Mouse (Mus musculus) bone marrow macrophage, adult 2 months (primary cell): Measurements from ENCODE around the gene Sp140. TPM values are rescaled to one million over a fixed set of nuclear protein-coding genes. Genes with fewer than 3 reads are reported as not detected.
"Not testable (repeated sequence)": the region's sequence is repeated elsewhere in the genome, so short reads cannot be mapped to it uniquely, and the experiment has no call there.

Experiments
- H3K27ac ChIP-seq: 2 replicates; pipeline ENCODE4 v1.5.1; 2012; ENCODE audit warnings: low read depth, low read length; ENCODE audit not compliant: insufficient read depth
- H3K4me1 ChIP-seq: 2 replicates; pipeline ENCODE4 v1.6.1; 2012; ENCODE audit warnings: low read length; ENCODE audit not compliant: control insufficient read depth, insufficient read depth
- H3K4me3 ChIP-seq: 2 replicates; pipeline ENCODE4 v1.5.1; 2012; ENCODE audit warnings: mild to moderate bottlenecking, low read length, moderate library complexity; ENCODE audit not compliant: insufficient read depth
- CTCF ChIP-seq: IDR thresholded peaks from 2 replicates; pipeline ENCODE4 v1.5.1; 2012; ENCODE audit warnings: low read depth, mild to moderate bottlenecking, low read length, moderate library complexity
- POLR2A ChIP-seq: IDR thresholded peaks from 2 replicates; pipeline ENCODE4 v1.6.1; 2012; ENCODE audit warnings: mild to moderate bottlenecking, low read depth, low read length, borderline replicate concordance
- polyA plus RNA-seq: library from polyadenylated mRNA; stranded (reverse); fragments of >200 nt; gene quantifications from 2 replicates; pipeline ENCODE4 v1.2.4, GENCODE M21; 2012; ENCODE audit not compliant: missing spikeins, insufficient read depth, insufficient read length

The Sp140 gene
- polyA plus RNA-seq, 1 experiment: 69.8 TPM

DNA sequence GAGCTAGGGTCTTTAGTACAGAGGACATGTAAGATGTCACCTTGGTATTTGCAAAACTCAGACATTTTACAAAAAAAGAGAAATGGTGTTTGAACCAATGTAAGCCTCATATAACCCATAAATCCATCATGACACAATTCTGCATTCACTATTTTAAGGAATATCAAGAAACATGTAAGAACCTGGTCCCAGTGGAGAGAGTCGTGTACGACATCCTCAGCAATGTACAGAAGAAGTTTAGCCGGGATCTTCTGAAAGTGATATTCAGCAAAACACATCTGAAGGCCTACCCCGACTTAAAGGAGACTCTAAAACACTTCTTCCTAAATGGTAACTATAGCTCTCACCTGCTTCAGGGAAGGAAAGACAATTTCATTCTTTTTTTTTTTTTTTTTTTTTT is 10.4 kb downstream of the Sp140 start:
- H3K4me3 ChIP-seq: not testable (repeated sequence)

DNA sequence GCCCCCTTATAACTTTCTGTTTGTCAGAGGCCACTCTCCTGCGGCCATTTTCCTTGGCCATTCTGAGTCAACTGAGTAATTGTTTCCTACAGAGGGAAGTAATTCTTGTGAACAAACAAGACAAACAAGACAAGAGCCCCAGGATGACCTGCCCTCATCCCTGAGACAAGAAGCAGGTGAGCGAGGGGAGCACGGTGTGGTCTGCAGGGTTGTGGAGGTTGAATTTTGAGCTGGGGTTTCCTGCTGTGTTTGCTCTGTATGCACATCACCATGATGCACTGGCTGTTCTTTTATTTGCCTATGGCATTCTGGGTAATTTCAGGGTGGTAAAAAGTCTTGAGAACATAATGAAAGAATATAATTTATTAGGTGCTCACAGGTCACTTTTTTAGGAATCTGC is 14.9 kb downstream of the Sp140 start:
- H3K4me3 ChIP-seq, H3K4me1 ChIP-seq, H3K27ac ChIP-seq: not testable (repeated sequence)

More for the DNA sequence above, 10.4 kb downstream of the Sp140 start:
- not testable (repeated sequence) for H3K27ac ChIP-seq, H3K4me1 ChIP-seq

DNA sequence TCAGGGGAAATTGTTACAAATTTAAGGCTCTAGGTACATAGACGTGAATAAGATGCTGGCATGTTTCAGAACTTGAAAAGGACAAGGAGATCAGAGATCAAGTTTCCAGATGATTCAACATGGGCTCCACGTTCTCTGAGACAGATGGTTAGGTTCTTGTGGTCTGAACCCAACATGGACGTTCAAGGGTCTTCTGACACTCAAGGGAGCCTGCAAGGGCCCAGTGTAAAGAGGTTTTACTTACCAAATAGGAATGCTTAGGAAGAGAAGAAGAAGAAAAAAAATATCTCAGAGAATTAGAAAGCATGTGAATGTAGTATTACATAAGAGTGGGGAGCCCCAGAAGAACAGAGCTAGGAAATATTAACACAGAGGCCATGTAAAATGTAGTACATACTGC is 15.6 kb downstream of the Sp140 start:
- H3K27ac ChIP-seq, H3K4me3 ChIP-seq: not testable (repeated sequence)
- H3K4me1 ChIP-seq: peaks cover 10% of the 10 kb centered on the region

DNA sequence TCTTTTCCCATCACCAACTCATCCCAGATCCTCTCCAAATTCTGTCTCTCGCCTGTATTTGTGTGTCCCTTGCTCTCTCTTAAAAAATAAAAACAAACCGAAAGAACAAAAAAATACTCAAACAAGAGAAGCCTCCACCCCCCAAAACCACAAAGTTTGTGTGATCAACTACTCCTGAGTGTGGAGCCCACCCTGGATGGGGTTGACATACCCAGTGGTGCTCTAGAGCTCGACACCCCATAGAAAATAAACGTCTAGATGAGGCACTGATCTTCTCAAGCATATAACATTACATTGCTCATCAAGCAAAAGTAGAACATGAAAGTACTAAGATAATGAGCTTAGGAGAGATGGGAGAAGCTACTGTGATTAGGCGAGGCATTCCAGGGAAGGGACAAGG is 17.0 kb downstream of the Sp140 start:
- not testable (repeated sequence) for H3K27ac ChIP-seq, H3K4me3 ChIP-seq
- H3K4me1 ChIP-seq: peaks cover 10% of the 10 kb centered on the region

DNA sequence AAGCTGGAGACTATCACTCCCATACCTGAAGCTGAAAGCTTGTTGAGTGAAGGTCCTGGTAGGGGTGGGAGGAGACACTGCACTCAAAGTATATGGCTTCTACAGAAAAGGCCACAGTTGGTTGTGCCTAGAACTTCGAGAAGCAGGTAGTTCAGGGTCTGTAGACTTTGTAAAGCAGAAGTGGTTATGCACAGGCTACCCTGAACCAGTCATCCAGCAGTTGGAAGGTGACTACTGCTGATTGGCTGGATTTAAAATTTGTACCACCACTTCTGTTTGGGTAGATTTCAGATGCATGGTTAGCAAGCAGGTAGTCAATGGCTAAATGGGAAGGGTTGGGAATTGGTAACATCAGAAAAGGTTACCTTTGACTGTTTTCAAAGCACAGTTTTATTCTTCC is 18.5 kb downstream of the Sp140 start:
- H3K4me1 ChIP-seq: peaks cover 10% of the 10 kb centered on the region
- not testable (repeated sequence) for H3K27ac ChIP-seq, H3K4me3 ChIP-seq

DNA sequence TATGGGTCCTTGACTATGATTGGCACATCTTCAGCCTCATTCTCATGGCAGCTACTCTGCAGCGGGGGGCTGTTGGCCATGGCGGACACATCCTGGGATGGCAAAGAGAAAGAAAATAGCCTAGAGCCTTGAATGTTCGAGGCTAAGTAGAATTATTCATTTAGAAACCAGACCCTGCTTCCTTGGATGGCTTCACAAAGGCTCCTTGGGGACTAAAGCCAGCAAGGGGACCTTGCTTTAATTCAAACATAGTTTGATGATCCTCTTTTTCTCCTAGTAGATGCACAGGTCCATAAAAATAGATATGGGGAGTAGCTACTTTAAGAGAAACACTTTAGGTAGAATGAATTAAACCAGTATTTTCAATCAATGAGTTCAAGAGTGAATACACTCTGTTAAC is 36.8 kb downstream of the Sp140 start:
- not testable (repeated sequence) for H3K27ac ChIP-seq, H3K4me1 ChIP-seq, H3K4me3 ChIP-seq

DNA sequence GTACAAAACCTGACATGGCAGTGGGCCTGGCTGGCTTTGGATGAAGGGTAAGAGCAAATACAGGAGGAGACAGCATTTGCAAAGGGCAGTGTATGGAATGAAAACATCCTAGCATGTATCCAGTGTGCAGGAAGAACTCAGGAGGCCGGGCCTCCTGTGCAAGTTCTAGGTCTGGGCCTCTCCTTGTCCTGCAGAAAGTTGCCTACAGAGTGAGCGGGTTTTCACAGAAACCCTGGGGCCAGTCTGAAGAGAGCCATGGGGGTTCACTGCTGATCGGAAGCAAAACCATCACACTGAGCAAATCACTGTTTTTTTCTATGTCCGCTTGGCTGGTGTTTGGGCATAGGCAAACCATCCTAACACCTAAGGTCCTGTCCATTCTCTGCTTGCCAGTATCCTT is 38.0 kb downstream of the Sp140 start:
- not testable (repeated sequence) for H3K27ac ChIP-seq, H3K4me3 ChIP-seq, H3K4me1 ChIP-seq

DNA sequence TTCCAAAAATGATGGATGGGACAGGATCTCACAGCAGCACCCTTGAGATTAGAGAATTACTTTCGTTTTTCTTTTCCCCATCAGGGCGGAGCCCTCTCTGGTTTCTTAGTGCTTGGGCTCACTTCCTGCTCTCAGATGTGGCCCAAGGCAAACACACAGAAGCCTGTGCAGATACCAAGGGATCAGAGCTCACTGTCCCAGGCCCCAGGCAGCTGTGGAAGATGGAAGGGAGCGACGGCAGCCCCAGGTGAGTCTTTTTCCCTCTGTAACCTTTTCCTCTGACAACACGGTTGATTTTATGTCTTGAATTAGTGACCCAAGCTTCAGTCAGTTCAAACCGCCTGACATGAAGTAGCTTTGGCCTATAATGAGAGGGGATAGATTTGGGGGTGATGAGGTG is 49.7 kb downstream of the Sp140 start, which contains the start of gene Sp100:
TSS of gene Sp100 (plus strand) at position 108 of the 400 bp plus-strand sequence.
- peak within 1 kb of the TSS; percentile 37 for H3K27ac ChIP-seq
- peak within 1 kb of the TSS; percentile 74 for H3K4me3 ChIP-seq
- H3K4me1 ChIP-seq: peaks cover 11% of the 10 kb centered on the region; the same call in 1 of the 2 replicates

DNA sequence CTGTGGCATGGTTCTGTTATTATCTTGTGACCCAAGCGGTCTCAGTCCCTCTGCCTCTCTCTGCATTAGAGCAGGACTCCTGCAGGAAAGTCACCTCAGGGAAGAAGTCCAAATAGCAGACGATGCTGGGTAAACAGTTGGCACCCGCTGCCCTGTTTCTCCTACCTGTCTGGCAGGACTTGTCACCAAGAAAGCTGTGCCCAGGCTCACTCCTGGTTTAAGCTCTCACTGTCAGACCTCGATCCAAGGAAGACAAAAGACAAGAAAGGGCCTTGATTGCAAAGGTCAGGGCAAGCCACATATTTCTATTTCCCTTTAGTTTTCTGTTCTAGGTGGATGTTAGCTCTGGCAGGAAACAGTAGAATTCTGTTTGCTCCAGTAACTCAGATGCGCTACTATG is 50.3 kb downstream of the Sp140 start:
- not testable (repeated sequence) for H3K27ac ChIP-seq
- Histone ChIP-seq H3K4me3 (peak overlapping the region; percentile 36; the same call in 1 of the 2 replicates), H3K4me1 (peaks cover 11% of the 10 kb centered on the region; the same call in 1 of the 2 replicates)

DNA sequence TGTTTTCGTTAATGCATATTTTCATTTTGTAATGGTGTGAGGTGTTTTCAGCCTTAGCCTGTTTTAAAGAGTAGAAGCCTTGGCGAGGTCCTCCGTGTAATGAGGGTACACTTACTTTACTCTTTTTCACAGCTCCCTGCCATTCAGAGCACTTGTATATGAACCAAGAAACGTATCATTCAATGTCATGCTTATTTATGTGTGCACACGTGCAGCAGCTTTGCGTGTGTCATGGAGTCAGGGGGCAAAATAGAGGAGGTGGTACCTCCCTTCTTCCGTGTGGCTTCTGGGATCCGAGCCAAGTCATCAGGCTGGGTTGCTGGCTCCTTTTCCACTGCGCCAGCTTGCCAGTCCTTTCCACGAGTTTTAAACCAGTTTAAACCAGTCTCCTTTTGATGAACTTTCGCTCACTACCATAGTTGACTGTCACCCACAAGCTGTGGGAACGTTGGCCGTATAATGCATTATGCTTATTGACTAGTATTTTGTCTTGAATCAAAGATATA is 51.6 kb downstream of the Sp140 start:
- peaks cover 11% of the 10 kb centered on the region; the same call in 1 of the 2 replicates for H3K4me1 ChIP-seq
- H3K27ac ChIP-seq, H3K4me3 ChIP-seq: not testable (repeated sequence)

DNA sequence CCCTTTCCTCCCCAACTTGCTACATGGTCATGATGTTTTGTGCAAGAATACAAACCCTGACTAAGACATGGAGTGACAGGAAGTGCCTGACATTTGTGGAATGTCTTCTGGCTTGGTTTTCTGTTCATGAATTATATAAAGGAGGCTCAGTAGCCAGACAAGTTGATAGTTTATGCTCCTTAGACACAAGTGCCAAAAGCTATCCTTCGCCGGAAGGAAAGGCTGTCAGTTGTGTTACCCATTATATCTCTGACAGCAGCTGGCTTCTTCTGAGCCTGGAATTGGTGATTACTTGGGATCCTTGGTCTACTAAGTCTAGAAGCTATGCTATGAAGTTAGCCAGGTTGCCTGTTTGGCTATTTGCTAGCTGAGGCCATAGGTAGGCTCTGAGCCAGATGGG is 57.0 kb downstream of the Sp140 start:
- H3K4me3 ChIP-seq, H3K4me1 ChIP-seq, H3K27ac ChIP-seq: not testable (repeated sequence)

DNA sequence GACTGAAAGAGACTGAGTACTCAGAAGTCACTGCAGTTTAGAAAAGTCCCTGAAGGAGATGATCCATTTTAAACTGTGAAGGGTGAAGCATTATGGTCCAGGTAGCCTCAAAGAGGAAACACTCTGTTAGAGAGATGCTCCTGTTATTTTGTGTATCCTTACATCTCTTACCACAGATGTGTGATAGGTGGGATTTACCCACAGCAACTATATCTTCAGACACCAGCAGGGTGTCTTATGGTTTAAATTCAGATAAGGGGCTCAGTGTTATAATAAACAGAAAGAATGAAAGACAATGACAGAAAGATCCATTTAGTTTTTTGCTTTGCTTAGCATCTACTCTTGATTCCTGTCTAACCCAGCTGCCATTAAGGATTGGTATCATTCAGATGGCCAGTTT is 64.1 kb downstream of the Sp140 start:
- H3K27ac ChIP-seq: no peak overlapping the region
- no peak for TF ChIP-seq CTCF
- TF ChIP-seq POLR2A: no peak
- no peak overlapping the region for H3K4me3 ChIP-seq
- peaks cover 11% of the 10 kb centered on the region for H3K4me1 ChIP-seq
